Mouse (Mus musculus): ENCODE measurements around the gene Xlr3c. TPM values are rescaled to one million over a fixed set of nuclear protein-coding genes. Genes with fewer than 3 reads are reported as not detected.
"Not testable (repeated sequence)": the region's sequence is repeated elsewhere in the genome, so short reads cannot be mapped to it uniquely, and the experiment has no call there.

Xlr3c gene
- polyA plus RNA-seq, 1 experiment from 2014 or later = not detected

GRCm38 (mm10) chrX:73225365-73225764 lies 39.8 kb downstream of the Xlr3c start:
- Histone ChIP-seq H3K27ac (ENCODE audit: low read length) (no peak overlapping the region), H3K9me3 (replicated peaks; ENCODE audit: control insufficient read depth, low read length) (no peaks in the 10 kb centered on the region), H3K4me1 (ENCODE audit: control insufficient read depth, insufficient read depth, low read length) (no peaks in the 10 kb centered on the region), H3K4me2 (ENCODE audit: low read depth, low read length) (no peak overlapping the region), H3K36me3 (ENCODE audit: control insufficient read depth, insufficient read depth, low read length) (no peaks in the 10 kb centered on the region), H3K4me3 (replicated peaks; ENCODE audit: low read length) (no peak overlapping the region), H3K9ac (ENCODE audit: low read length) (no peak overlapping the region), H3K27me3 (ENCODE audit: control insufficient read depth, insufficient read depth, low read length) (no peaks in the 10 kb centered on the region)
- 45% methylated on average over 1 of the region's 1 CpGs for WGBS
- ATAC-seq (ENCODE audit: insufficient read depth, low FRiP score) = no peak

GRCm38 (mm10) chrX:73213819-73214564 lies 51.2 kb downstream of the Xlr3c start, which contains the start of gene Xlr4b:
TSS of gene Xlr4b (plus strand) at chrX:73214333.
- not testable (repeated sequence) for H3K27me3 ChIP-seq (ENCODE audit: control insufficient read depth, insufficient read depth, low read length); H3K9ac ChIP-seq (ENCODE audit: low read length); H3K36me3 ChIP-seq (ENCODE audit: control insufficient read depth, insufficient read depth, low read length); ATAC-seq (ENCODE audit: insufficient read depth, low FRiP score); H3K4me2 ChIP-seq (ENCODE audit: low read depth, low read length); H3K9me3 ChIP-seq (replicated peaks; ENCODE audit: control insufficient read depth, low read length); H3K27ac ChIP-seq (ENCODE audit: low read length); H3K4me1 ChIP-seq (ENCODE audit: control insufficient read depth, insufficient read depth, low read length); H3K4me3 ChIP-seq (replicated peaks; ENCODE audit: low read length)
- WGBS = 71% methylated on average over 10 of the region's 19 CpGs

Other genes with a start within 250 kb of the Xlr3c start
- 0.10 and 0.17 TPM in 2 replicates for gene Pnma5, start 228.3 kb downstream of the Xlr3c start, polyA plus RNA-seq (2015; fragmentation: Nextera tagmentation; extraction: Ambion mirVana)
- 0.10 and 0.16 TPM in 2 replicates for gene Pnma3, start 200.6 kb downstream of the Xlr3c start, polyA plus RNA-seq (2015; fragmentation: Nextera tagmentation; extraction: Ambion mirVana)
- gene Xlr4a, start 182.9 kb downstream of the Xlr3c start, polyA plus RNA-seq (2015; fragmentation: Nextera tagmentation; extraction: Ambion mirVana) = 0.97 and 1.0 TPM in 2 replicates
- 5.6 and 5.7 TPM in 2 replicates for gene Xlr3a, start 168.3 kb downstream of the Xlr3c start, polyA plus RNA-seq (2015; fragmentation: Nextera tagmentation; extraction: Ambion mirVana)
- gene Gm14685, start 148.3 kb downstream of the Xlr3c start, polyA plus RNA-seq (2015; fragmentation: Nextera tagmentation; extraction: Ambion mirVana) = 0.14 and 0.19 TPM in 2 replicates
- gene Xlr5b, start 116.6 kb downstream of the Xlr3c start, polyA plus RNA-seq (2015; fragmentation: Nextera tagmentation; extraction: Ambion mirVana) = not detected in 2 replicates
- not detected in 2 replicates for gene DXBay18, start 115.9 kb downstream of the Xlr3c start, polyA plus RNA-seq (2015; fragmentation: Nextera tagmentation; extraction: Ambion mirVana)
- not detected in 2 replicates for gene Spin2d, start 88.4 kb downstream of the Xlr3c start, polyA plus RNA-seq (2015; fragmentation: Nextera tagmentation; extraction: Ambion mirVana)
- gene Xlr3b, start 73.2 kb downstream of the Xlr3c start, polyA plus RNA-seq (2015; fragmentation: Nextera tagmentation; extraction: Ambion mirVana) = 9.6 and 12.5 TPM in 2 replicates
- 0.90 and 1.8 TPM in 2 replicates for gene Xlr4b, start 51.1 kb downstream of the Xlr3c start, polyA plus RNA-seq (2015; fragmentation: Nextera tagmentation; extraction: Ambion mirVana)
- gene F8a, start 37.1 kb downstream of the Xlr3c start, polyA plus RNA-seq (2015; fragmentation: Nextera tagmentation; extraction: Ambion mirVana) = 12.8 and 14.7 TPM in 2 replicates
- gene Xlr4c, start 22.3 kb downstream of the Xlr3c start, polyA plus RNA-seq (2015; fragmentation: Nextera tagmentation; extraction: Ambion mirVana) = 0.67 and 0.93 TPM in 2 replicates
- 0.12 and 0.31 TPM in 2 replicates for gene Xlr5a, start 27.6 kb upstream of the Xlr3c start, polyA plus RNA-seq (2015; fragmentation: Nextera tagmentation; extraction: Ambion mirVana)
- gene Xlr5c, start 27.6 kb upstream of the Xlr3c start, polyA plus RNA-seq (2015; fragmentation: Nextera tagmentation; extraction: Ambion mirVana) = not detected in 2 replicates
- gene Gm45015, start 71.5 kb upstream of the Xlr3c start, polyA plus RNA-seq (2015; fragmentation: Nextera tagmentation; extraction: Ambion mirVana) = not detected in 2 replicates
- 13.5 and 14.7 TPM in 2 replicates for gene Zfp275, start 77.2 kb upstream of the Xlr3c start, polyA plus RNA-seq (2015; fragmentation: Nextera tagmentation; extraction: Ambion mirVana)
- gene Gm18336, start 133.3 kb upstream of the Xlr3c start, polyA plus RNA-seq (2015; fragmentation: Nextera tagmentation; extraction: Ambion mirVana) = not detected in 2 replicates
- gene Zfp92, start 145.7 kb upstream of the Xlr3c start, polyA plus RNA-seq (2015; fragmentation: Nextera tagmentation; extraction: Ambion mirVana) = 0.11 and 0.30 TPM in 2 replicates
- gene Trex2, start 170.0 kb upstream of the Xlr3c start, polyA plus RNA-seq (2015; fragmentation: Nextera tagmentation; extraction: Ambion mirVana) = 12.3 and 24.8 TPM in 2 replicates
- gene Haus7, start 193.7 kb upstream of the Xlr3c start, polyA plus RNA-seq (2015; fragmentation: Nextera tagmentation; extraction: Ambion mirVana) = 49.6 and 50.9 TPM in 2 replicates
- gene Bgn, start 218.2 kb upstream of the Xlr3c start, polyA plus RNA-seq (2015; fragmentation: Nextera tagmentation; extraction: Ambion mirVana) = 87.2 and 114 TPM in 2 replicates
- gene Atp2b3, start 237.7 kb upstream of the Xlr3c start, polyA plus RNA-seq (2015; fragmentation: Nextera tagmentation; extraction: Ambion mirVana) = 0.26 and 0.59 TPM in 2 replicates

All from stomach, embryonic 16.5 days (tissue).